Mouse (Mus musculus): ENCODE data around the gene Llph. TPM values are rescaled to one million over a fixed set of nuclear protein-coding genes. Genes with fewer than 3 reads are reported as not detected.

Gene Llph
- polyA plus RNA-seq, 1 experiment, result 40.0 TPM

DNA sequence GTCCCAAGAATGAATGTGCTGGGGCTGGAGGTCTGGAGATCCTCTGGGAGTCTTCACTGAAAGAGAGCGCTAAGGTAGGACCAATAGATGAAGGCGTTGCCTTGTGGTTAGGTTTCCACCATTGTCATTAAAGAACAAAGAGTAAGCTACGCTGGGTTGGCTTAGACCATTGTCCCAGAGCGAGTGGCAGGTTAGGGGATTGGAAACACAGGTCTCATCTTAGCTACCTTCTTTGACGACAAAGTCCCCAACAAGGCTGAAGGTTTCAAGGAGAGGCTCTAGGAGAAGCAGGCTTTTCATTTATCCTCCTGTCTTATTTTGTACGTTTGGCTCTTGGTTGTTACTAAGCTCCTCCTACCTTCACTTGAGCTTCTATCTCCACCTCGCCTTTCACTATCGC, 11.4 kb downstream of the Llph start:
- TF ChIP-seq MAX (IDR thresholded peaks at IDR 0.05), result no peak
- no peak for TF ChIP-seq MYOD1 (IDR thresholded peaks at IDR 0.05; ENCODE audit: control insufficient read depth, insufficient read length, low read depth)
- TF ChIP-seq CTCF (IDR thresholded peaks at IDR 0.05; ENCODE audit: control insufficient read depth, insufficient read depth, insufficient read length), result no peak
- no peak for TF ChIP-seq USF1 (IDR thresholded peaks at IDR 0.05; ENCODE audit: low read depth)
- TF ChIP-seq FOSL1 (IDR thresholded peaks at IDR 0.05; ENCODE audit: insufficient read depth, low read length, poor library complexity, severe bottlenecking), result no peak
- no peak for TF ChIP-seq CEBPB (IDR thresholded peaks at IDR 0.05; ENCODE audit: low read depth)
- no peak for TF ChIP-seq MYOG (IDR thresholded peaks at IDR 0.05; ENCODE audit: control insufficient read depth, extremely low read depth, insufficient read length)
- Histone ChIP-seq H3ac (ENCODE audit: control insufficient read depth, insufficient read length, low read depth) (no peak overlapping the region), H3K79me2 (ENCODE audit: control insufficient read depth, insufficient read depth) (no peaks in the 10 kb centered on the region), H3K79me3 (ENCODE audit: low read depth) (no peaks in the 10 kb centered on the region), H3K36me3 (ENCODE audit: control insufficient read depth, insufficient read depth) (no peaks in the 10 kb centered on the region), H3K27me3 (ENCODE audit: control insufficient read depth, insufficient read depth, insufficient read length) (peaks cover 22% of the 10 kb centered on the region), H3K4me3 (ENCODE audit: insufficient read depth, poor library complexity, severe bottlenecking) (no peak overlapping the region)

- Histone ChIP-seq H3K79me3 (ENCODE audit: low read depth) (no peaks in the 10 kb centered on the region), H3ac (ENCODE audit: control insufficient read depth, insufficient read length, low read depth) (no peak overlapping the region), H3K27me3 (ENCODE audit: control insufficient read depth, insufficient read depth, insufficient read length) (peaks cover 24% of the 10 kb centered on the region), H3K36me3 (ENCODE audit: control insufficient read depth, insufficient read depth) (no peaks in the 10 kb centered on the region), H3K79me2 (ENCODE audit: control insufficient read depth, insufficient read depth) (no peaks in the 10 kb centered on the region), H3K4me3 (ENCODE audit: insufficient read depth, poor library complexity, severe bottlenecking) (no peak overlapping the region)
- no peak for TF ChIP-seq CEBPB (IDR thresholded peaks at IDR 0.05; ENCODE audit: low read depth)
- TF ChIP-seq USF1 (IDR thresholded peaks at IDR 0.05; ENCODE audit: low read depth), result no peak
- TF ChIP-seq MAX (IDR thresholded peaks at IDR 0.05), result no peak
- TF ChIP-seq FOSL1 (IDR thresholded peaks at IDR 0.05; ENCODE audit: insufficient read depth, low read length, poor library complexity, severe bottlenecking), result no peak
- no peak for TF ChIP-seq MYOG (IDR thresholded peaks at IDR 0.05; ENCODE audit: control insufficient read depth, extremely low read depth, insufficient read length)
- TF ChIP-seq MYOD1 (IDR thresholded peaks at IDR 0.05; ENCODE audit: control insufficient read depth, insufficient read length, low read depth), result no peak
- TF ChIP-seq CTCF (IDR thresholded peaks at IDR 0.05; ENCODE audit: control insufficient read depth, insufficient read depth, insufficient read length), result no peak
Observed at GRCm38 (mm10) chr10:120239476-120239875, 12.6 kb downstream of the Llph start.

DNA sequence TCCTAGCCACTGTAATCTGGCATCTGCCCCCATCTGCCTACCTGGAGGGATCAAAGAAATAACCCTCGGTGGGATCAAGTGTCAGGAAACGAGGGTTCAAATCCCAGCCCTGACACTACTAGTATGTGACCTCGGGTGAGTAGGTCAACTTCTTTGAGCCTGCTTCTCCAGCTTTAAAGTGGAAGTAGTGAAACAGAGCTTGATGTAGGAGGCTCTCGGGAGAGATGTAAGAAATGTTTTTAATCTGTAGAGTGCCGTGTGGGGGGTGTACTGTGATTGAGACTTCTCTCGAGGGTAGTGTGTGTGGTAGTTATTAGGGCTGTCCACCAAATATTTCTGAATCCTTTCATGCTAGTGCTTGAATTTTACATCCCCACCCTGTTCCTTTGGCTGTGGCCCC, 15.6 kb downstream of the Llph start:
- Histone ChIP-seq H3K79me3 (ENCODE audit: low read depth) (no peaks in the 10 kb centered on the region), H3K27me3 (ENCODE audit: control insufficient read depth, insufficient read depth, insufficient read length) (peaks cover 25% of the 10 kb centered on the region), H3K36me3 (ENCODE audit: control insufficient read depth, insufficient read depth) (no peaks in the 10 kb centered on the region), H3K79me2 (ENCODE audit: control insufficient read depth, insufficient read depth) (no peaks in the 10 kb centered on the region), H3K4me3 (ENCODE audit: insufficient read depth, poor library complexity, severe bottlenecking) (no peak overlapping the region), H3ac (ENCODE audit: control insufficient read depth, insufficient read length, low read depth) (no peak overlapping the region)
- no peak for TF ChIP-seq FOSL1 (IDR thresholded peaks at IDR 0.05; ENCODE audit: insufficient read depth, low read length, poor library complexity, severe bottlenecking)
- TF ChIP-seq USF1 (IDR thresholded peaks at IDR 0.05; ENCODE audit: low read depth), result no peak
- no peak for TF ChIP-seq MYOD1 (IDR thresholded peaks at IDR 0.05; ENCODE audit: control insufficient read depth, insufficient read length, low read depth)
- no peak for TF ChIP-seq MAX (IDR thresholded peaks at IDR 0.05)
- no peak for TF ChIP-seq CEBPB (IDR thresholded peaks at IDR 0.05; ENCODE audit: low read depth)
- no peak for TF ChIP-seq MYOG (IDR thresholded peaks at IDR 0.05; ENCODE audit: control insufficient read depth, extremely low read depth, insufficient read length)
- no peak for TF ChIP-seq CTCF (IDR thresholded peaks at IDR 0.05; ENCODE audit: control insufficient read depth, insufficient read depth, insufficient read length)

DNA sequence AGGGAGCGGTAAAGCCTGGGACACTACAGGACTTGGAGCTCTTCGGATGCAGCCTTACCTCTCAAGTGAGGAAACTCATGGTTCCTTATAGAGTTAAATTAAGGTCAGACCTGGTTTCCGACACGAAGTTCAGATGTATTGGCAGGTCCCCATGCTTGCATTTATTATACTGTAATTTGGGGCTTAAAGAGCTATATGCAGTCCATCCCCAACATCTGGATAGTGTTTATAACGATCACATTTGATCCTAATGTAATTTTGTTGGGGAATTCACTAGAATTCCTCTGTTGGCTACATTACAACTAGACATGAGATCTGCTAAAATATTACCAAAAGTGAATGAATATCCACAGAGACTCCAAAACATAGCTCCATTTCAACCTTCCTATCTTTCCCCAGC, 18.8 kb downstream of the Llph start:
- no peak overlapping the region for H3ac ChIP-seq (ENCODE audit: control insufficient read depth, insufficient read length, low read depth)
- TF ChIP-seq MYOG (IDR thresholded peaks at IDR 0.05; ENCODE audit: control insufficient read depth, extremely low read depth, insufficient read length) (no peak), FOSL1 (IDR thresholded peaks at IDR 0.05; ENCODE audit: insufficient read depth, low read length, poor library complexity, severe bottlenecking) (no peak), USF1 (IDR thresholded peaks at IDR 0.05; ENCODE audit: low read depth) (no peak), CEBPB (IDR thresholded peaks at IDR 0.05; ENCODE audit: low read depth) (no peak), MAX (IDR thresholded peaks at IDR 0.05) (no peak)
- H3K79me3 ChIP-seq (ENCODE audit: low read depth), result no peaks in the 10 kb centered on the region

DNA sequence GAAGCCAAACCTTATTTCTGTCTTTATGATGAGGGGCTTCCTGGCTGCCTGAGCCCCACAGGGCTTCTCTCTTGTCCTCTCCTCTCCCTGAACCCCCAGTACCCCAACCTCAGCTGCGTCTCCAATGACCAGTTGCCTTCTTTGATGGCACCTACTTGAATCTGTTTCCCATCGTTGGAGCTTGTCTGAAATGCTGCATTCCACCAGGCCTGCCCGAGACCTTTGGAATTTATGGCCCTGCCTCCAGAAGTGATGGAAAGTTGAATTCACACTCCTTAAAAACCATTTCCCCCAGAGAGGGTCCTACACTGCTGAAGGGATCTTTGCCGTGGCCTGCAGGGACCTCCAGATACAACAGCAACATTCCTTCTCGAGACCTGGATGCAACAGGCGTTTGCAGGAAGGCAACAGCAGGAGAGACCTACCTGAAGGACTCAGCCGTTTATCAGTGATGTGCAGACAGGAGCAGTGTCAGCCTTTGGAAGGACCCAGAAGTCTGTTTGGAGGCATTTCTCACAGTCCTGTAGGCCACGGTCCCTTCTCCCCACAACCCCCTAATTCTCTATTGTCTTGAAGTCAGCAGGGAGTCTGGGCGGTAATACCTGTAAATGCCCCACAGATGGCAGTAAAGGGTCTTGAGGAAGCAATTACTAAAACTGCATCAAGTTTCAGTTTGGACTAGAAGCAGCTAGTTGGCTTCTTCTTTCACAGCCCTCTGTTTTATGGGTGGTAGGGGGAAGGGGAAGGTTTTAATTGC, 20.3 kb downstream of the Llph start:
- TF ChIP-seq MYOG (IDR thresholded peaks at IDR 0.05; ENCODE audit: control insufficient read depth, extremely low read depth, insufficient read length) (no peak), CTCF (IDR thresholded peaks at IDR 0.05; ENCODE audit: control insufficient read depth, insufficient read depth, insufficient read length) (peak; percentile 7)
- H3K4me3 ChIP-seq (ENCODE audit: insufficient read depth, poor library complexity, severe bottlenecking), result no peak overlapping the region

More for the DNA sequence above, 18.8 kb downstream of the Llph start:
- H3K36me3 ChIP-seq (ENCODE audit: control insufficient read depth, insufficient read depth), result no peaks in the 10 kb centered on the region
- H3K27me3 ChIP-seq (ENCODE audit: control insufficient read depth, insufficient read depth, insufficient read length), result peaks cover 10% of the 10 kb centered on the region
- H3K79me2 ChIP-seq (ENCODE audit: control insufficient read depth, insufficient read depth), result no peaks in the 10 kb centered on the region
- H3K4me3 ChIP-seq (ENCODE audit: insufficient read depth, poor library complexity, severe bottlenecking), result no peak overlapping the region

More for the DNA sequence above, 20.3 kb downstream of the Llph start:
- Histone ChIP-seq H3K36me3 (ENCODE audit: control insufficient read depth, insufficient read depth) (no peaks in the 10 kb centered on the region), H3K79me3 (ENCODE audit: low read depth) (no peaks in the 10 kb centered on the region), H3ac (ENCODE audit: control insufficient read depth, insufficient read length, low read depth) (no peak overlapping the region), H3K27me3 (ENCODE audit: control insufficient read depth, insufficient read depth, insufficient read length) (peaks cover 3% of the 10 kb centered on the region), H3K79me2 (ENCODE audit: control insufficient read depth, insufficient read depth) (no peaks in the 10 kb centered on the region)
